Mouse (Mus musculus): ENCODE data around the gene Six1. TPM values are rescaled to one million over a fixed set of nuclear protein-coding genes. Genes with fewer than 3 reads are reported as not detected.

Gene Six1
- polyA plus RNA-seq, 1 experiment from 2014 or later: 2.3 TPM

DNA sequence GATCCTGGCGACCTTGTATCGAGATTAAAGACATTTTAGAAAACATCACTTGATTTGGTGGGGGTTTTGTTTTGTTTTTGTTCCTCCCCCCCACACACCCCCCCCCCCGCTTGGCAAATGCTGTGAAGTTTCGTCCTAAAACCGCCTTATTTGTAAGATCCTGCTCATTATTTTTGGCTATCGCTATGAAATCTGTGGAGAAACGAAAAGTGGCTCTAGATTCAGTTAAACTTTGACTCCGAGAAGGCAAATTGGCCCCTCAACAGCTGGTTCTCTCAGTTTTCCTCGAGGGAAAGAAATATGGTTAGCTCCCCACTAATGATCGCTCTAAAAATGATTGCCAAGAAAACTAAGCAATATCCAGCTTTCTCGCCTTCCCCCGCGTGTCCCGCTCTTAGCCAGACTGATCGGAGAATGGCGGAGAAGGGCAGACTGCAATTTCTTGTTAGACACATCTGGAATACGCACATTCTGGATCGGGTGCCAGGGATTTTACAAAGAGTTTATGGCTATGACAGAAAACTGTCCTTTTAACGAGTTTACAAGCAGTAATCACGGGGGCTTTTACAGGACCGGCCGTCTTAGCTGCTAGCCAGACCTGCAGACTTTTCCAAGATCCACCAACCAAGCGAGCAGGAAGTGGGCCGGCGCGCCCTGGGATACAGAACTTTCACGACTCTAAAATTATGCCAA is 13.0 kb downstream of the Six1 start:
- H3K9ac ChIP-seq (ENCODE audit: low read depth, low read length): no peak overlapping the region
- H3K36me3 ChIP-seq (ENCODE audit: control insufficient read depth, insufficient read depth, low read length): no peaks in the 10 kb centered on the region
- H3K4me2 ChIP-seq: peak overlapping the region; percentile 27; the same call in 1 of the 2 replicates
- no peak for ATAC-seq (replicated peaks; ENCODE audit: insufficient number of reproducible peaks, low FRiP score, low TSS enrichment)
- H3K9me3 ChIP-seq (replicated peaks; ENCODE audit: control insufficient read depth, low read length): no peaks in the 10 kb centered on the region
- no peak overlapping the region for H3K4me3 ChIP-seq (ENCODE audit: low read depth, low read length)
- H3K27me3 ChIP-seq (ENCODE audit: control insufficient read depth, insufficient read depth, low read length): peaks cover 84% of the 10 kb centered on the region
- 1% methylated on average over 27 of the region's 27 CpGs for WGBS (ENCODE audit: insufficient replicate concordance)
- no peak overlapping the region for H3K27ac ChIP-seq (ENCODE audit: low read depth, low read length)
- peaks cover 6% of the 10 kb centered on the region for H3K4me1 ChIP-seq (ENCODE audit: control insufficient read depth, insufficient read depth, low read length)

DNA sequence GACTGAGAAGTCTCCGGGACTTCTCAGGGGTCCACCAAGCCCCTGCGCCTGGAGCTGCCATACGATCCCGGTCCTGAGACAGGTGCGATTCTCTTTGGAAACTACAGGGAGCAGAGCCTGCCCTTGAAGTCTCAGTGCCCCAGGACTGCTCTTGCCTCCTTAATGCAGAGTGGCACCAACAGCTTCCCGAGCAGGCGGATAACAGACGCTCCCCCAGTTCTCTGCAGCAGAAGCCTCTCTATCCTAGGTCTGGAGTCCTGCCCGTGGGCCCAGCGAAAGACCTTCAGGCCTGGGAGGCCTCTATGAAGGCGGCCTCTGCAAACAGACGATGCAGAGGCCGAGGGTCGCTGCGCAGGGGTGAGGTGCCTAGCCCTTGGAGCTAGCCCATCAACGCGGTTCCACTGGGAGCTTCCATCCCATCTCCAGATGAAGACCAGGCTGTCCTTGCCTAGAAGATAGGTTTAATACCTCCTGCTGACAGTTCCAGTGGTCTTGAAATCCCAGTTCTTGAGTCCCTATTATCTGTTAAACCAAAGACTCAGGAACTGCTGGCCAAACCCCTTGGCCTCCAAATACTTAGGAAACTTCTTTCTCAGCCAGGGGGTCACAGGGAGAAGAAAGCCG is 13.6 kb downstream of the Six1 start:
- no peaks in the 10 kb centered on the region for H3K36me3 ChIP-seq (ENCODE audit: control insufficient read depth, insufficient read depth, low read length)
- H3K4me2 ChIP-seq: peak overlapping the region; percentile 10; the same call in 1 of the 2 replicates
- peaks cover 4% of the 10 kb centered on the region; the same call in 1 of the 2 replicates for H3K4me1 ChIP-seq (ENCODE audit: control insufficient read depth, insufficient read depth, low read length)
- 2% methylated on average over 18 of the region's 18 CpGs for WGBS (ENCODE audit: insufficient replicate concordance)
- H3K4me3 ChIP-seq (ENCODE audit: low read depth, low read length): no peak overlapping the region
- no peak overlapping the region for H3K27ac ChIP-seq (ENCODE audit: low read depth, low read length)
- ATAC-seq (replicated peaks; ENCODE audit: insufficient number of reproducible peaks, low FRiP score, low TSS enrichment): no peak
- no peak overlapping the region for H3K9ac ChIP-seq (ENCODE audit: low read depth, low read length)
- H3K9me3 ChIP-seq (replicated peaks; ENCODE audit: control insufficient read depth, low read length): no peaks in the 10 kb centered on the region
- H3K27me3 ChIP-seq (ENCODE audit: control insufficient read depth, insufficient read depth, low read length): peaks cover 82% of the 10 kb centered on the region

DNA sequence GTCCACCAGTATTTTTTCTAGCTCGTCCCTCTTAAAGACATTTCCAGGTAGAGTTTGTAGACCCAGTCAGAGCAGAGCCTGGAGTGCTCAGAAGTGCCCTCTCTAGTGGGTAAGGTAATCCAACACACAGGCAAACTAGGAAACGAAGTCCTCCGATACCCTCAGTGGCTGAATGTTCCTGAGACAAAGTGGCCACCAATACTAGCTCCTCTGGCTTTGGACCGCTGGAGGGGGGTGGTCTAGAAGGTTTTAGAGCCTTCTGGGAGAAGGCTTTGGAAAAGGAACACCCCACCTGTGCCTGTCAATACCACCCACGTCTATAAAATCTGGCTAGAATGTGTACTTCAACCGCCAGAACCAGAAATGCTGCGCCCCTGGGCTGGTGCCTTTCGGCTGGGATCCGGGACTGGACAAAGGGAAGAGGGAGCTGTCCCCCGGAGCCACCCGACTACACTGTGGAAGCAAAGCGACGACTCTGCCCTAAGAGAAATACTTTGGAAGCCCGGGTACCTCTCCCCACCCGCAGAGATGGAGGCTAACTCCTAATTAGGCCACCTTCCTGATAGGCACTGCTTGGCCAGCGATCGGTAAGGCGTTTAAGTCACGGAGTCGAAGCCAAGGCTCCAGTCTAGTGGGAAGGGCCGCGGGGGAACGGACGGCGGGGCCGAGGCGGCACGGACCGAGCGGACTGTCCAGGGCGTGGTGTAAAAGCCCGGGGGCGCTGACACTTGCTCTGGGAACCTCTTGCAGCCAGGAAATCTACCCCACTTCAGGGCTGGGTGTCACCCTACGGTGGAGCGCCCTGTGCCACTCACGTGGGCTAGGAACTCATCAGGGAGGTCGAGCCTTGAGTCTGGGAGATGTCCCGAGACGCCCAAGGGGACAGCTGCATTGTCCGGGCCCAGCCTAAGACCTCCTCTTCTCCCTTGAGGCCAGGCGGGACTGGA is 14.4 kb downstream of the Six1 start:
- WGBS (ENCODE audit: insufficient replicate concordance): 1% methylated on average over 41 of the region's 41 CpGs
- Histone ChIP-seq H3K27ac (ENCODE audit: low read depth, low read length) (no peak overlapping the region), H3K9me3 (replicated peaks; ENCODE audit: control insufficient read depth, low read length) (no peaks in the 10 kb centered on the region), H3K9ac (ENCODE audit: low read depth, low read length) (no peak overlapping the region), H3K4me1 (ENCODE audit: control insufficient read depth, insufficient read depth, low read length) (peaks cover 6% of the 10 kb centered on the region; the same call in 1 of the 2 replicates), H3K4me3 (ENCODE audit: low read depth, low read length) (no peak overlapping the region; the same call in 1 of the 2 replicates), H3K4me2 (peak overlapping the region; percentile 10; the same call in 1 of the 2 replicates), H3K36me3 (ENCODE audit: control insufficient read depth, insufficient read depth, low read length) (no peaks in the 10 kb centered on the region), H3K27me3 (ENCODE audit: control insufficient read depth, insufficient read depth, low read length) (peaks cover 83% of the 10 kb centered on the region)
- no peak for ATAC-seq (replicated peaks; ENCODE audit: insufficient number of reproducible peaks, low FRiP score, low TSS enrichment)

DNA sequence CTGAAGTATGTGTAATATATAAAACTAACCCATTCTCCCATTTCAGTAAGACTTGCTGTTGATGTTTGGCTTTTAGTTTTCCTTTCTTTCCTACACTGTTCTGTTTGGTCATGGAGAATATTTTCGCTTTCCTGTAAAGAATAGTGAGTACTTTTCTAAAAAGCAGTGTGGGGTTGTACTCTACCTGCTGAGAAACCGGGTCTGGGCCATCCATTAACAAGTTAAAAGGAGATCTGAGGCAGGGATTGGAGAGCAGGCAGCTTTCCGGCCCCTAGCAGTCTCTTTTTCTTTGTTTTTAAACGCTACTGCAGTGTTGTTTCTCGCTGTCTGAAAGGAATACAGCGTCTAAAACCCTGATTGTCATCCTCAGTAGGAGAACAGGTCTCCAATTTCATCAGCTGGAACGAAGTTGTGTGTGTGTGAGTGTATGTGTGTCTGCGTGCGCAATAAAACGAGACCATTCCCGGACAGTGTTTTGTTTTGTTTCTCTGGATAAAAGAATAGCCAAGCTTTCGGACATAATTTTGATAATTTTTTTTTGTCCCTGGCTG is 15.2 kb downstream of the Six1 start:
- Histone ChIP-seq H3K4me3 (ENCODE audit: low read depth, low read length) (no peak overlapping the region), H3K36me3 (ENCODE audit: control insufficient read depth, insufficient read depth, low read length) (no peaks in the 10 kb centered on the region), H3K4me2 (no peak overlapping the region), H3K9ac (ENCODE audit: low read depth, low read length) (no peak overlapping the region), H3K27me3 (ENCODE audit: control insufficient read depth, insufficient read depth, low read length) (peaks cover 80% of the 10 kb centered on the region), H3K27ac (ENCODE audit: low read depth, low read length) (no peak overlapping the region), H3K4me1 (ENCODE audit: control insufficient read depth, insufficient read depth, low read length) (peaks cover 6% of the 10 kb centered on the region; the same call in 1 of the 2 replicates), H3K9me3 (replicated peaks; ENCODE audit: control insufficient read depth, low read length) (no peaks in the 10 kb centered on the region)
- no peak for ATAC-seq (replicated peaks; ENCODE audit: insufficient number of reproducible peaks, low FRiP score, low TSS enrichment)
- WGBS (ENCODE audit: insufficient replicate concordance): 3% methylated on average over 12 of the region's 12 CpGs

DNA sequence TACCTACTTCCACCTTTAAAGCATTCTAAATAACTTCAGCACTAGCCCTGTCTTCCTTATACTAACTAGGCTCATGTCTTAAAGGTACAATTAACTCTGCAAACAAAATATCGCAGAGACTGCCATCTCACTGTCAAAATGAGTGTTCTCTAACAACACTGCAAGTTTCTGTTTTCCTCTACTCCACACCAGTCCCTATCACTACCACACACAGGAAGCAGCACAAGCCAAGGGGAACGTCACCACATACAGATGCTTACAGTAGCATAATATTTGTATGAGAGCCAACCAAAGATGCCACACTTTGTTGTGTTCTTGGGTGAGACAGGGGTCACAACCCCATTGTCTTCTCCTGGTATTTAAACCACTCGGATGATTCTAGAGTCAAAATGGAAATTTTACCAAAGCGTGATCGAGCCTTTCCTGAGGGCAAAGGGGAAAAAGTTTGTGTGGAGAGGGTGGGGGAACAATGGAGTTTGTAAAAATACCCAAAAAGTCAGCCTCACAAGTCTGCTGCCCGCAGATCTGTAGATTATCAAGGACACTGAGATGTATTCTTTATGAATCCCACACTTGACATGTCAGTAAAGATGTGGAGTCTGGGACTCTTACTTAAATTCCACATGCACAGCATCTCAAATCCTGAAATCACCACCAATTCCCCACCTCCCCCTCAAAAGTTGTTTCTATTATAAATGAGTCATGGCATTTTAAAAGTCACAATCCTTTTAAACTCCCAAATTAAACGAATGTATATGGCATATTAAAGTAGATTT is 16.1 kb downstream of the Six1 start:
- H3K4me1 ChIP-seq (ENCODE audit: control insufficient read depth, insufficient read depth, low read length): peaks cover 6% of the 10 kb centered on the region; the same call in 1 of the 2 replicates
- peaks cover 76% of the 10 kb centered on the region for H3K27me3 ChIP-seq (ENCODE audit: control insufficient read depth, insufficient read depth, low read length)
- WGBS (ENCODE audit: insufficient replicate concordance): 11% methylated on average over 7 of the region's 7 CpGs
- H3K4me3 ChIP-seq (ENCODE audit: low read depth, low read length): no peak overlapping the region
- H3K27ac ChIP-seq (ENCODE audit: low read depth, low read length): no peak overlapping the region
- H3K36me3 ChIP-seq (ENCODE audit: control insufficient read depth, insufficient read depth, low read length): no peaks in the 10 kb centered on the region
- H3K4me2 ChIP-seq: no peak overlapping the region
- H3K9ac ChIP-seq (ENCODE audit: low read depth, low read length): no peak overlapping the region
- ATAC-seq (replicated peaks; ENCODE audit: insufficient number of reproducible peaks, low FRiP score, low TSS enrichment): no peak
- H3K9me3 ChIP-seq (replicated peaks; ENCODE audit: control insufficient read depth, low read length): no peaks in the 10 kb centered on the region

DNA sequence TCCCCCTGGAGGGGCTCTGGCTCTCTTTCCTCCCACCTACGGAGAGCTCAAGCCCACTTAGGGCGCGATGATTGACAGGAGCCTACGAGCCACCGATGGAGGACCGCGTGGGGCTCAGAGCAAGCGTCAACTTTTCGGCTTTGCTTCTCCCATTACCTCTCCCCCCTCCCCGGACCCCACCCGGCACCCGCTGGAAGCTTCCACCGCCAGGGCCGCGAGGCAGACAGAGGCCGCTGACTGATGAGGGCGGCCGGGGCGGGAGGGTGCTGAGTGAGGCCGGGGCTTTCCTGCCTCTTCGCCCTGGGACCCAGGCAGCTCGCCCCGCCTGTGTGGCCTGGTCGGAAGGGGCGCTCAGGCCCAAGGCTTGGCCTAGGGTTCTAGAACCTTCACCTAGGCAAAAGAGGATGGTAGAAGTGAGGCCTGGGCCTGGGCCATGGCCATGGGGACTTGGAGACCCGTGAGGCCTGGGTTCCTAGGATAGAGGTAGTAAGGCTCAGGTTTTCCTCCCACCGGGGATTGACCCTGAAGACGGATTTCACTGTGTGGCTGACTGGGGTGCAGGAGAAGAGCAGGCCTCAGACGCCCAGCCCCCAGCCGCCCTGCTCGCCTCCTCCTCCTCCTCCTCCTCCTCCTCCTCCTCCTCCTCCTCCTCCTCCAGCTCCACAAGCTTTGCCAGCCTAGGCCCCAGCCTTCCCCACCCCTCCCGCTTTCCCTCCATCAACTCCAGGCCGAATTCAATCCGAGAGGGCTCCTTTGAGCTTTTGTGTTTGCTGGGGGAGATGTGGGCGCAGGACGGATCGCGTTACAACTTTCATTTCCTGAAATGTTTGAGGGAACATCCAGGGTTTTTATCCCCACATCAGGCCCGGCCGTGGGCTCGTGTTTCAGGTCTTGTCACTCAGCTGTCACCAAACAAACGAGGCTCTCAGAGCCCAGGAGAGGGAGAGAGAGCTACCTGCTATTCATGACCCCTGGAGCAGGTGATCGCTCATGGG is 18.5 kb downstream of the Six1 start:
- Histone ChIP-seq H3K4me3 (ENCODE audit: low read depth, low read length) (peak overlapping the region; percentile 37), H3K4me2 (peak overlapping the region; percentile 54), H3K27ac (ENCODE audit: low read depth, low read length) (no peak overlapping the region), H3K9ac (ENCODE audit: low read depth, low read length) (peak overlapping the region; percentile 31; the same call in 1 of the 2 replicates), H3K27me3 (ENCODE audit: control insufficient read depth, insufficient read depth, low read length) (peaks cover 60% of the 10 kb centered on the region), H3K36me3 (ENCODE audit: control insufficient read depth, insufficient read depth, low read length) (no peaks in the 10 kb centered on the region), H3K9me3 (replicated peaks; ENCODE audit: control insufficient read depth, low read length) (no peaks in the 10 kb centered on the region), H3K4me1 (ENCODE audit: control insufficient read depth, insufficient read depth, low read length) (peaks cover 4% of the 10 kb centered on the region; the same call in 1 of the 2 replicates)
- WGBS (ENCODE audit: insufficient replicate concordance): 5% methylated on average over 42 of the region's 43 CpGs
- 0 out of 2 replicates have a peak, but pooled peaks have one; percentile 52 for ATAC-seq (replicated peaks; ENCODE audit: insufficient number of reproducible peaks, low FRiP score, low TSS enrichment)

DNA sequence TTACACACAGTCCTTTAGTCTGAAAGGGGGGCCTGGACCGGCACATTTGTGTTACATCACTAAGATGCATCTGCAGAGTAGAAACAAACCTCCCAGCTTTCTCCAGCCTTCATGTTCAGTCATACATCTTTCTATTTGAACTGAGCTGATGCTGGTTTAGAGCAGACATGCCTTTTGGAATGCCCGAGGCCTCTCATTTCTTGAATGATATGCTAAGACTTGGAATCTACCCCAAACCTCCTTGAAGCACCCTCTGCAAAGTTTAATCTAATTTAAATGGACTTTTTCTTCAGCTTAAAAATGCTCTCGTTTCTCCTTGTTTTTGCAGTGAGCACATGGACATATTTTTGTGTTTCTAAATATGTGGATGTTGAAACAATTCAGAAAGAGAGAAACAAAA is 21.0 kb downstream of the Six1 start:
- peaks cover 36% of the 10 kb centered on the region for H3K27me3 ChIP-seq (ENCODE audit: control insufficient read depth, insufficient read depth, low read length)
- no peak overlapping the region for H3K9ac ChIP-seq (ENCODE audit: low read depth, low read length)
- no peak overlapping the region for H3K4me2 ChIP-seq
- no peaks in the 10 kb centered on the region for H3K9me3 ChIP-seq (replicated peaks; ENCODE audit: control insufficient read depth, low read length)
- H3K36me3 ChIP-seq (ENCODE audit: control insufficient read depth, insufficient read depth, low read length): no peaks in the 10 kb centered on the region
- no peak overlapping the region for H3K27ac ChIP-seq (ENCODE audit: low read depth, low read length)
- H3K4me3 ChIP-seq (ENCODE audit: low read depth, low read length): no peak overlapping the region
- peaks cover 4% of the 10 kb centered on the region; the same call in 1 of the 2 replicates for H3K4me1 ChIP-seq (ENCODE audit: control insufficient read depth, insufficient read depth, low read length)
- ATAC-seq (replicated peaks; ENCODE audit: insufficient number of reproducible peaks, low FRiP score, low TSS enrichment): no peak
- WGBS (ENCODE audit: insufficient replicate concordance): 69% methylated on average over 3 of the region's 3 CpGs

Data from heart, embryonic 11.5 days (tissue).